Mouse (Mus musculus) ES-Bruce4 (cell line): ENCODE data around the gene Abca15. TPM values are rescaled to one million over a fixed set of nuclear protein-coding genes. Genes with fewer than 3 reads are reported as not detected.
"Not testable (repeated sequence)": the region's sequence is repeated elsewhere in the genome, so short reads cannot be mapped to it uniquely, and the experiment has no call there.

Experiments
- H3K27ac ChIP-seq: 2 replicates; pipeline ENCODE4 v1.5.1; 2012; ENCODE audit warnings: low read length, inconsistent platforms; ENCODE audit not compliant: insufficient read depth
- H3K27me3 ChIP-seq: 2 replicates; pipeline ENCODE4 v1.6.1; 2012; ENCODE audit warnings: mild to moderate bottlenecking, low read length, inconsistent platforms; ENCODE audit not compliant: control insufficient read depth, poor library complexity, insufficient read depth, severe bottlenecking
- H3K36me3 ChIP-seq: 2 replicates; pipeline ENCODE4 v1.6.1; 2012; ENCODE audit warnings: inconsistent platforms, mild to moderate bottlenecking, low read length, moderate library complexity; ENCODE audit not compliant: control insufficient read depth, poor library complexity, insufficient read depth, severe bottlenecking
- H3K4me1 ChIP-seq: one replicate; pipeline ENCODE4 v1.8.1; 2011; ENCODE audit warnings: low read length; ENCODE audit not compliant: control insufficient read depth, insufficient read depth
- H3K4me3 ChIP-seq: 2 replicates; pipeline ENCODE4 v1.5.1; 2011; ENCODE audit warnings: low read depth, mild to moderate bottlenecking, low read length
- H3K9ac ChIP-seq: 2 replicates; pipeline ENCODE4 v1.6.1; 2012; ENCODE audit warnings: low read depth, mild to moderate bottlenecking, inconsistent platforms; ENCODE audit not compliant: poor library complexity, severe bottlenecking
- H3K9me3 ChIP-seq: replicated peaks from 2 replicates; pipeline ENCODE4 v1.6.1; 2012; ENCODE audit warnings: mild to moderate bottlenecking, low read length, inconsistent platforms; ENCODE audit not compliant: control insufficient read depth, poor library complexity, insufficient read depth, severe bottlenecking
- CTCF ChIP-seq: IDR thresholded peaks from one replicate; pipeline ENCODE4 v1.8.1; 2011; ENCODE audit warnings: low read depth, low read length
- EP300 ChIP-seq: IDR thresholded peaks from 2 replicates; pipeline ENCODE4 v1.6.1; 2011; ENCODE audit warnings: low read depth, low read length; ENCODE audit not compliant: insufficient read depth
- POLR2A ChIP-seq: IDR thresholded peaks from one replicate; pipeline ENCODE4 v1.8.1; 2011; ENCODE audit warnings: low read length; ENCODE audit not compliant: insufficient read depth
- polyA plus RNA-seq: library from polyadenylated mRNA; stranded (reverse); fragments of >200 nt; gene quantifications from 2 replicates; pipeline ENCODE4 v1.2.4, GENCODE M21; 2011; ENCODE audit warnings: low read depth; ENCODE audit not compliant: missing spikeins, insufficient read depth, insufficient read length

Gene Abca15
- not detected in 2 replicates for polyA plus RNA-seq

DNA sequence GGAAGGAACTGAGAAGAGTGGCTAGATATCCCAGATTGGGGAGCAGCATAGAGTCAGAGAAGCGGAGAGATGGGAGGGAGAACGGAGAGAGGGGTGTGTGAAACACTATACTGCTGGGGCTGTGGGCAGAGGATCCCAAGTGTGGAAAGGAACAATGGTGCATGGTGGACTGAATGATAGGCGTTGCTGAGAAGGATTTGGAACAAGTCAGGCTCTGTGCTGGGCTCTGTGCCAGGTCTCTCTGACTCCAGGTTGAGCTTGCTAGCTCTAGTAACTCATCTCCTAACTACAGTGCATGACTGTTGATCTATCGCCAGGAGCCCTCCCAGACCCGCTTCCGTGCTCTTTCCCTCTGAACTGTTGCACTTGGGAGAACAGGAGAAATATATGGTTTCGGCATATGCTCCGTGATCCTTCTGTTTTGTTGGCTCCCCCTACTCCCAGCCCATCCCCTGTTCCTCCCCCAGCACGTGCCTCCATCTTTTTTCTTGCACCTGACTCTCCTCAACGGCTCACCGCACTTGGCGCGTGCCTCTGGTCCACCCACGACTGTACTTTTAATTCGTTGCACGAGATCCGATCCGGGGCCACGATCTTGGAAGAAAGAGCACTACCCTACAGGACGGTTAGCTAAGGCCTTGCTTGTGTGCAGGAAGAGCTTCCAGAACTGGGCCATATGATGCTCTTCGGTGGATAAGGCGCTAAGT, at the start of gene Abca15:
Gene Abca15, plus strand, starts transcription at position 584 of the 707 bp plus-strand sequence.
- Histone ChIP-seq H3K9me3 (no peaks in the 10 kb centered on the region), H3K27me3 (no peaks in the 10 kb centered on the region), H3K9ac (0 out of 2 replicates have a peak within 1 kb of the TSS, but pooled peaks have one; percentile 25), H3K27ac (no peak within 1 kb of the TSS), H3K4me1 (peaks cover 2% of the 10 kb centered on the region), H3K4me3 (no peak within 1 kb of the TSS), H3K36me3 (no peaks in the 10 kb centered on the region)
- TF ChIP-seq POLR2A, result no peak
- TF ChIP-seq CTCF, result no peak
- no peak for TF ChIP-seq EP300

GRCm38 (mm10) chr7:120285286-120285685, 43.2 kb upstream of the Abca15 start:
- TF ChIP-seq POLR2A (no peak), EP300 (no peak), CTCF (no peak)

GRCm38 (mm10) chr7:120316086-120316485, 12.4 kb upstream of the Abca15 start:
- peaks cover 6% of the 10 kb centered on the region; the same call in 1 of the 2 replicates for H3K9me3 ChIP-seq
- no peak overlapping the region for H3K4me3 ChIP-seq
- H3K27me3 ChIP-seq, result no peaks in the 10 kb centered on the region
- no peak overlapping the region for H3K9ac ChIP-seq
- TF ChIP-seq POLR2A (no peak), CTCF (no peak), EP300 (no peak)
- no peak overlapping the region for H3K27ac ChIP-seq
- H3K4me1 ChIP-seq, result peaks cover 2% of the 10 kb centered on the region
- H3K36me3 ChIP-seq, result no peaks in the 10 kb centered on the region

More at GRCm38 (mm10) chr7:120285286-120285685, 43.2 kb upstream of the Abca15 start:
- no peak overlapping the region for H3K4me3 ChIP-seq
- no peaks in the 10 kb centered on the region for H3K9me3 ChIP-seq
- no peaks in the 10 kb centered on the region for H3K27me3 ChIP-seq
- H3K9ac ChIP-seq, result no peak overlapping the region
- H3K27ac ChIP-seq, result no peak overlapping the region
- H3K4me1 ChIP-seq, result no peaks in the 10 kb centered on the region
- H3K36me3 ChIP-seq, result no peaks in the 10 kb centered on the region

DNA sequence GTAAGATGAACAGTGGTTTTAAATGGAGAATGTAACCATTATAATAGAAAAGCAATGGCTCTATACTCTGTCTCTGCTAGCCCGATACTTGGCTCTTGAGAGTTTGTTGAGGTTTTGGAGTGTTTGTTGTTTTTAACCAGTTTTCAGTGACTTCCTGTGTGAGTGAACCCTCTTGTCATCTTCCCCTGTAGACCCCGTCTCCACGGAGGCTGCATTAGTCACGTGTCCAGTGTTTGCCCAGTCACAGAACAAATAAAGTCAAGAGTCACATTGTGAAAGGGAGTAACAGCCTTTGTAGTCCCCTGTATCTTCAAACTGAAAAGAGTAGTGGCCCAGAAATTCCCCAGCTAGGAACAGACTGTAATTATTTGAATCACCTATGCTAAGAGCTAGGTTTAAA, 5.5 kb upstream of the Abca15 start:
- TF ChIP-seq EP300 (no peak), POLR2A (no peak), CTCF (no peak)
- no peaks in the 10 kb centered on the region for H3K9me3 ChIP-seq
- H3K27ac ChIP-seq, result no peak overlapping the region
- no peak overlapping the region for H3K9ac ChIP-seq
- no peaks in the 10 kb centered on the region for H3K27me3 ChIP-seq
- no peaks in the 10 kb centered on the region for H3K36me3 ChIP-seq
- peaks cover 3% of the 10 kb centered on the region for H3K4me1 ChIP-seq
- no peak overlapping the region for H3K4me3 ChIP-seq

DNA sequence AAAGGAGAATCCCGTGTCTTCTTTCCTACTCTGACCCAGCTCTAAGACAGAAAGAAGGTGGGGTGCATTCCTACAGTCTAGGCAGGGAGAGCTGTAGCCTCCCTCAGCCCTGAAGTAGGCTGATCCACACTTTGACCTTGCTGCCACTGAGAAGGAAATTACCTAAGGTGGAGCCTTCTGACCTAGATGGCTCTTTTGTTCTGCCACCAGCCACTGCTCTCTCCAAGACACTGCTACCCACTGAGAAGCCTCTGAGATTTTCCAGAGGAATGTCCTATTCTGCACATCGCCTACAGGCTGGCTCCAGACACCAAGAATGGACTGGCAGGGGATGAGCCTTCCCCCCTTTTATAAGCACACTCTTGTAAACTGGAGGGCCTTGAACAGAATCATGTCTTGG, 2.6 kb upstream of the Abca15 start:
- H3K36me3 ChIP-seq, H3K27me3 ChIP-seq, H3K4me3 ChIP-seq, H3K27ac ChIP-seq, H3K4me1 ChIP-seq, H3K9ac ChIP-seq, H3K9me3 ChIP-seq: not testable (repeated sequence)

DNA sequence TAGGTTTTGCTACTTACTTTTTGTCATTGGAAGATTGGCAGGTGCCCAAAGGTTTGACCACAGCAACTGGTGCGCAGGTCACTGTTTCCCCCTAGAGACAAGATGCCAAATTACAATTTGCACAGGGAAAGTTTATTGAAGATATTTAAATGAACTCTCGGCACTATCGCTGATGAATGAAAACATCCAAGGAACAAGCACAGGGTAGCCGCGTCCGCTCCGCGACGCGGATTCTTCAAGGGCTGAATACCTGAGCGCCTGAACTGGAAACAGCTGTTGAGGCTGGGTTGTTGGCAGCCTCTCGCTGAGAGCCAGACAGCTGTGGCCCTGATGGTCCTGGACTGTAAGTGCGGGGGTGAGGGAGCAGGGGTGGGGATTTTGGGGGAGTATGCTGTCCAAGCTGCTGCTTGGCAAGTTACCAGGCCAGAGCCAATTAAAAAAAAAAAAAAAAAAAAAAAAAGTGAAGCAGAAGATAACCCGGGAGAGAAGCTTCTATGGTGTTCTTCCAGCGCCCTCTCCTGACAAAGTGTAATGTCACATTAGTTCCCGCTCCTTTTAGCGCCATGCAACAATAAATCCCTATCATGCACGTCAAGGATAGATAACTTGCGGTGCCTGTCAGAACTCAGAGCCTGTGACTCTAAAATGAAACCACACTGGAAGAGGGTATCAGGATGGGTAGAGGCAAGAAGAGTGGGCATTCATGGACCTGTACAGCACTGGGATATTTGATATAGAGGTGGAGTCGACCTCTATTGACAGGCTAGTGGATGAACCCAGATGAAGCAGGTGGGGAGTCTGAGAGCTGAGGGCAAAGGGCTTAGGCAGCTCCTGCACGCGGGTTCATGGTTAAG, 1.0 kb upstream of the Abca15 start:
- H3K27me3 ChIP-seq, result no peaks in the 10 kb centered on the region
- no peak overlapping the region for H3K27ac ChIP-seq
- TF ChIP-seq POLR2A, result no peak
- TF ChIP-seq CTCF, result peak; percentile 17
- H3K9me3 ChIP-seq, result no peaks in the 10 kb centered on the region
- peaks cover 2% of the 10 kb centered on the region for H3K4me1 ChIP-seq
- peak overlapping the region; percentile 34 for H3K4me3 ChIP-seq
- H3K9ac ChIP-seq, result peak overlapping the region; percentile 25; the same call in 1 of the 2 replicates
- no peaks in the 10 kb centered on the region for H3K36me3 ChIP-seq
